ENCODE assay signal across 13 mouse cellular contexts in the genomic region with DNA sequence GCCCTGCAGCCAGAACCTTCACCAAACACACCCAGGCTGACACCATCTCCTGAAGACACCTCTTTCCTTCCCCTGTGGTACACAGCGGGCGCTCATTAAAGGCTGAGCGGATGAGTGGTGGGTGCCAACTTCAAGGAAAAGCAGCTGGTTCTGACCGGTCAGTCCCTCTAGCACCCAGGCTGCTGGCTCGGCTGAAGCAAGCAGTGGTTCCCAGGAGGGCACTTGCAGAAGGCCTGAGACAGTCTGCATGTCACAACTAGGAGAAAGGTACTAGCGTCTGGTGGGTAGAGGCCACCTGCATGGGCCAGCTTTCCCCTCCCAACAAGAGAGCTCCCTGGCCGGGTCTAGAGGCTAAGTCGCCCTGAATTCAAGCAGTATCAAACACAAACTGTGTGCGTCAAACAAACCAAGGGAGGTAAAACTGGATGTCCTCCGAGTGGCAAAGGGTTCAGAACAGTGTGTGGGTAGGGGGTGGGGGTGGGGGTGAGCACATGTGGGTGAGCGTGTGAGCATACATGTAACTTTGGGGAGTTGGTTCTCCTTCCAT. TPM values are rescaled to one million over a fixed set of nuclear protein-coding genes. Genes with fewer than 3 reads are reported as not detected.
A peak's percentile ranks its signal among the peaks of the same experiment; 100 is the strongest.
DNase-seq lines count a peak whose midpoint lies in the region; ATAC-seq and TF ChIP-seq lines count a peak whose summit lies in the region.
"Had no signal": no experiment of that assay in that cellular context is flagged by ENCODE, and none has a peak within 500 bp of the region (broad histone marks: within the 10 kb centered on the region; RNA-seq: fewer than 3 reads in every experiment).

No protein-coding gene starts in this region.

- peaks cover 78% of the 10 kb centered on the region for H3K4me1 ChIP-seq in heart, embryonic 15.5 days (replicated peaks)
- peaks cover 30 to 78% of the 10 kb centered on the region in 2 experiments for H3K4me1 ChIP-seq in CH12.LX (ENCODE audit: control insufficient read depth in 1 of 2, insufficient read depth in 2 of 2)
- peaks cover 82% of the 10 kb centered on the region for H3K4me1 ChIP-seq in embryonic facial prominence, embryonic 13.5 days
- peaks cover 79% of the 10 kb centered on the region for H3K4me1 ChIP-seq in limb, embryonic 15.5 days
- H3K4me1 ChIP-seq in midbrain, embryonic 11.5 days (ENCODE audit: control insufficient read depth, insufficient read depth, low read length) = peaks cover 30% of the 10 kb centered on the region
- H3K4me1 ChIP-seq: liver, embryonic 13.5 days had no signal

- no peak for TF ChIP-seq POLR2A in CH12.LX (IDR thresholded peaks at IDR 0.05; ENCODE audit: low read depth, low read length)

- no peak overlapping the region for H3K27ac ChIP-seq in heart, embryonic 15.5 days
- H3K27ac ChIP-seq in CH12.LX (ENCODE audit: insufficient read depth, low read depth) = no peak overlapping the region
- no peak overlapping the region for H3K27ac ChIP-seq in embryonic facial prominence, embryonic 13.5 days
- no peak overlapping the region for H3K27ac ChIP-seq in limb, embryonic 15.5 days
- H3K27ac ChIP-seq in midbrain, embryonic 11.5 days (ENCODE audit: low read depth, low read length) = no peak overlapping the region
- H3K27ac ChIP-seq: layer of hippocampus, adult 2 months; liver, embryonic 13.5 days had no signal

- no peak for TF ChIP-seq RAD21 in CH12.LX (IDR thresholded peaks at IDR 0.05; ENCODE audit: low read depth, low read length)

- ATAC-seq in heart, embryonic 15.5 days (replicated peaks; ENCODE audit: insufficient number of reproducible peaks, insufficient read depth, low FRiP score, low read depth) = no peak
- no peak for ATAC-seq in embryonic facial prominence, embryonic 13.5 days (ENCODE audit: insufficient number of reproducible peaks, insufficient read depth, low FRiP score, low TSS enrichment, low read depth)
- no peak for ATAC-seq in limb, embryonic 15.5 days (ENCODE audit: insufficient number of reproducible peaks, low FRiP score, low TSS enrichment, low read depth)
- ATAC-seq in midbrain, embryonic 11.5 days (ENCODE audit: low FRiP score) = no peak

- no peaks in the 10 kb centered on the region for H3K36me3 ChIP-seq in heart, embryonic 15.5 days
- peaks cover 0 to 19% of the 10 kb centered on the region in 2 experiments for H3K36me3 ChIP-seq in CH12.LX (replicated peaks in 1 of 2; ENCODE audit: control insufficient read depth in 1 of 2, insufficient read depth in 1 of 2, low read length in 1 of 2)
- H3K36me3 ChIP-seq in embryonic facial prominence, embryonic 13.5 days = 0 out of 2 replicates have a peak, but pooled peaks cover 4% of the 10 kb centered on the region
- no peaks in the 10 kb centered on the region for H3K36me3 ChIP-seq in limb, embryonic 15.5 days
- no peaks in the 10 kb centered on the region for H3K36me3 ChIP-seq in midbrain, embryonic 11.5 days (ENCODE audit: control insufficient read depth, insufficient read depth, low read length)
- H3K36me3 ChIP-seq: G1E; liver, embryonic 13.5 days had no signal

- dilution Hi-C loops in CH12.LX (cut with MboI; ENCODE audit: extremely low pct_ligation_motif_present, extremely low pct_unique_long_range_greater_than_20kb, low sequenced_read_pairs) = no loop called here

- intact Hi-C loops in heart, postnatal 25 days (cut with DNase I) = no loop called here

- TF ChIP-seq CTCF in CH12.LX (conservative IDR thresholded peaks at IDR 0.05 in 1 of 2, IDR thresholded peaks at IDR 0.05 in 1 of 2; ENCODE audit: low read depth in 2 of 2, low read length in 2 of 2) = no peak

- no peaks in the 10 kb centered on the region for H3K27me3 ChIP-seq in heart, embryonic 15.5 days
- H3K27me3 ChIP-seq in CH12.LX (replicated peaks) = peaks cover 2% of the 10 kb centered on the region
- no peaks in the 10 kb centered on the region for H3K27me3 ChIP-seq in embryonic facial prominence, embryonic 13.5 days
- no peaks in the 10 kb centered on the region for H3K27me3 ChIP-seq in limb, embryonic 15.5 days
- H3K27me3 ChIP-seq in midbrain, embryonic 11.5 days (ENCODE audit: control insufficient read depth, insufficient read depth, low read length) = no peaks in the 10 kb centered on the region; the same call in 1 of the 2 replicates

- peaks cover 64% of the 10 kb centered on the region for H3K79me2 ChIP-seq in CH12.LX (replicated peaks; ENCODE audit: control insufficient read depth, extremely low read depth, insufficient read depth, poor library complexity, severe bottlenecking)

- TF ChIP-seq EP300 in CH12.LX (IDR thresholded peaks at IDR 0.05; ENCODE audit: low read length) = no peak

- no peak for DNase-seq in heart, postnatal 25 days (ENCODE audit: low spot score)
- no peak for DNase-seq in CH12.LX (ENCODE audit: extremely low read depth)
- DNase-seq in layer of hippocampus, postnatal 36 days = no peak
- no peak for DNase-seq in midbrain, embryonic 11.5 days (ENCODE audit: low spot score, missing footprints)
- DNase-seq: heart, postnatal 14 days; liver, embryonic 13.5 days; right cerebral cortex, postnatal 14 days had no signal

- H3K9me3 ChIP-seq in heart, embryonic 15.5 days (replicated peaks) = no peaks in the 10 kb centered on the region
- no peaks in the 10 kb centered on the region for H3K9me3 ChIP-seq in CH12.LX (replicated peaks; ENCODE audit: low read length)
- H3K9me3 ChIP-seq in embryonic facial prominence, embryonic 13.5 days = no peaks in the 10 kb centered on the region
- H3K9me3 ChIP-seq in limb, embryonic 15.5 days = no peaks in the 10 kb centered on the region
- no peaks in the 10 kb centered on the region for H3K9me3 ChIP-seq in midbrain, embryonic 11.5 days (ENCODE audit: control insufficient read depth, low read length)
- H3K9me3 ChIP-seq: liver, embryonic 13.5 days had no signal

- in situ Hi-C loops in CH12.LX (cut with MboI; ENCODE audit: low pct_ligation_motif_present, low pct_unique_long_range_greater_than_20kb, low sequenced_read_pairs) = loop anchor here (10.0 kb wide), 1 partner anchor 182 kb away; no protein-coding TSS in a partner anchor

- peak overlapping the region; percentile 77; the same call in 1 of the 2 replicates for H3K4me2 ChIP-seq in heart, embryonic 15.5 days
- H3K4me2 ChIP-seq in CH12.LX (ENCODE audit: insufficient read depth, low read depth, poor library complexity, severe bottlenecking) = peak overlapping the region; percentile 69
- H3K4me2 ChIP-seq in embryonic facial prominence, embryonic 13.5 days = peak overlapping the region; percentile 12
- H3K4me2 ChIP-seq in limb, embryonic 15.5 days = peak overlapping the region; percentile 19; the same call in 1 of the 2 replicates
- H3K4me2 ChIP-seq in midbrain, embryonic 11.5 days = no peak overlapping the region
- H3K4me2 ChIP-seq: liver, embryonic 13.5 days had no signal

- no peak overlapping the region for H3K9ac ChIP-seq in heart, embryonic 15.5 days
- H3K9ac ChIP-seq in CH12.LX (ENCODE audit: insufficient read depth, low read depth) = peak overlapping the region; percentile 49; the same call in 1 of the 2 replicates
- H3K9ac ChIP-seq in embryonic facial prominence, embryonic 13.5 days = 0 out of 2 replicates have a peak overlapping the region, but pooled peaks have one; percentile 16
- no peak overlapping the region for H3K9ac ChIP-seq in limb, embryonic 15.5 days
- no peak overlapping the region for H3K9ac ChIP-seq in midbrain, embryonic 11.5 days (ENCODE audit: low read length)
- H3K9ac ChIP-seq: liver, embryonic 13.5 days had no signal

- WGBS in heart, embryonic 15.5 days = 71% methylated on average over 11 of the region's 11 CpGs
- WGBS in embryonic facial prominence, embryonic 13.5 days = 78% methylated on average over 11 of the region's 11 CpGs
- WGBS in limb, embryonic 15.5 days = 77% methylated on average over 11 of the region's 11 CpGs
- 81% methylated on average over 11 of the region's 11 CpGs for WGBS in midbrain, embryonic 11.5 days

- no peak overlapping the region; the same call in 1 of the 2 replicates for H3K4me3 ChIP-seq in heart, embryonic 15.5 days
- H3K4me3 ChIP-seq in CH12.LX (replicated peaks in 1 of 3; ENCODE audit: low read depth in 2 of 3, low read length in 2 of 3, poor library complexity in 1 of 3) = no peak overlapping the region
- H3K4me3 ChIP-seq in embryonic facial prominence, embryonic 13.5 days = 0 out of 2 replicates have a peak overlapping the region, but pooled peaks have one; percentile 99
- H3K4me3 ChIP-seq in limb, embryonic 15.5 days = no peak overlapping the region
- H3K4me3 ChIP-seq in midbrain, embryonic 11.5 days (ENCODE audit: low read depth, low read length) = no peak overlapping the region
- H3K4me3 ChIP-seq: layer of hippocampus, adult 2 months; liver, embryonic 13.5 days had no signal

TF ChIP-seq in CH12.LX, 34 proteins besides CTCF, POLR2A, EP300 and RAD21 (continues in another document):
- TF ChIP-seq KAT2A (IDR thresholded peaks at IDR 0.05; ENCODE audit: insufficient replicate concordance, low read length) = no peak
- TF ChIP-seq IRF4 (IDR thresholded peaks at IDR 0.05; ENCODE audit: low read depth, low read length) = no peak
- no peak for TF ChIP-seq ZNF384 (IDR thresholded peaks at IDR 0.05; ENCODE audit: low read depth, low read length)
- TF ChIP-seq MAX (IDR thresholded peaks at IDR 0.05; ENCODE audit: low read length) = no peak
- TF ChIP-seq CHD2 (IDR thresholded peaks at IDR 0.05; ENCODE audit: low read length) = no peak
- TF ChIP-seq NRF1 (IDR thresholded peaks at IDR 0.05; ENCODE audit: low read depth, low read length) = no peak

RNA-seq across cellular contexts. Expression of gene Pmepa1, which starts 3.9 kb away (rescaled TPM):
- polyA plus RNA-seq in heart, embryonic 15.5 days (2015; fragmentation: Nextera tagmentation; extraction: Ambion mirVana) = 4.6 and 5.1 TPM in 2 replicates
- total RNA-seq in heart, postnatal 25 days (2021) = 10 to 100 TPM; 28.2 to 31.9 TPM
- total RNA-seq in CH12.LX (2012; rRNA removed) = 9.8 and 9.9 TPM in 2 replicates
- 1.2 and 1.6 TPM in 2 replicates for total RNA-seq in CH12.LX (2014; rRNA removed)
- polyA plus RNA-seq in CH12.LX (2012; ENCODE audit: insufficient read length, low read depth) = 11.0 and 11.8 TPM in 2 replicates
- polyA plus RNA-seq in embryonic facial prominence, embryonic 13.5 days (2015; fragmentation: Nextera tagmentation; extraction: Ambion mirVana) = 6.3 and 7.3 TPM in 2 replicates
- polyA plus RNA-seq in limb, embryonic 15.5 days (2015; fragmentation: Nextera tagmentation; extraction: Ambion mirVana) = 6.3 and 8.4 TPM in 2 replicates
- 10 to 100 TPM; 20.3 to 23.2 TPM for total RNA-seq in layer of hippocampus, postnatal 36 days (2021)
- polyA plus RNA-seq in midbrain, embryonic 11.5 days (2014; fragmentation: Nextera tagmentation; extraction: Ambion mirVana) = 3.2 and 3.4 TPM in 2 replicates
- polyA plus RNA-seq: G1E had no signal

RNA-seq across cellular contexts. Expression of gene Zbp1, which starts 53.7 kb away (rescaled TPM):
- polyA plus RNA-seq in heart, embryonic 15.5 days (2015; fragmentation: Nextera tagmentation; extraction: Ambion mirVana) = 0.68 and 2.3 TPM in 2 replicates
- 1 to 10 TPM in 1 of 2 experiments, under 1 TPM in 1; 0.26 to 1.5 TPM for total RNA-seq in heart, postnatal 25 days (2021)
- total RNA-seq in CH12.LX (2012; rRNA removed) (8.4 and 8.7 TPM in 2 replicates), CH12.LX (2014; rRNA removed) (7.3 and 9.8 TPM in 2 replicates)
- polyA plus RNA-seq in CH12.LX (2012; ENCODE audit: insufficient read length, low read depth) = 7.9 and 8.1 TPM in 2 replicates
- polyA plus RNA-seq in embryonic facial prominence, embryonic 13.5 days (2015; fragmentation: Nextera tagmentation; extraction: Ambion mirVana) = 0.13 TPM in 1 of 2 replicates, not detected in the other
- 0.64 and 0.88 TPM in 2 replicates for polyA plus RNA-seq in limb, embryonic 15.5 days (2015; fragmentation: Nextera tagmentation; extraction: Ambion mirVana)
- under 1 TPM in 1 of 2 experiments, not detected in 1; 0.35 TPM for total RNA-seq in layer of hippocampus, postnatal 36 days (2021)
- polyA plus RNA-seq in midbrain, embryonic 11.5 days (2014; fragmentation: Nextera tagmentation; extraction: Ambion mirVana) = 0.46 and 0.55 TPM in 2 replicates
- total RNA-seq: midbrain, postnatal 0 days had no signal
- polyA plus RNA-seq: G1E had no signal

Comparison
In these comparisons a context has a peak if more than half of its experiments do, and no peak if none do; other contexts are left out.
1. H3K9ac ChIP-seq: peak in CH12.LX (single experiment) and embryonic facial prominence, embryonic 13.5 days (single experiment); none in heart, embryonic 15.5 days (single experiment), limb, embryonic 15.5 days (single experiment) and midbrain, embryonic 11.5 days (single experiment).